Mouse (Mus musculus) bone marrow, adult 2 months (tissue): ENCODE measurements around the gene Olfr149.

Experiments
- CTCF ChIP-seq: fragments of 200-500 bp; IDR thresholded peaks from 2 replicates; pipeline ENCODE4 v1.5.1; 2011; ENCODE audit warnings: low read length, control low read depth; ENCODE audit not compliant: control insufficient read depth, insufficient read depth
- POLR2A ChIP-seq: fragments of 200-500 bp; IDR thresholded peaks from 2 replicates; pipeline ENCODE4 v1.6.1; 2011; ENCODE audit warnings: low read depth, mild to moderate bottlenecking, control low read depth, low read length, borderline replicate concordance; ENCODE audit not compliant: control insufficient read depth

GRCm38 (mm10) chr9:39679280-39679679 is 27.6 kb downstream of the Olfr149 start:
- TF ChIP-seq CTCF (no peak), POLR2A (no peak)
